Mouse (Mus musculus) cerebral cortex, adult 2 months (tissue): Measurements from ENCODE around the gene Trub2.

Experiments
- WGBS: fragments of 180-500 bp; shearing (Covaris S2); methylation state at CpG from one replicate; pipeline ENCODE4 v1.1.7; 2018; 5-methylcytosine and 5-hydroxymethylcytosine counted together

The Trub2 gene

GRCm38 (mm10) chr2:29718581-29718980, 69.7 kb downstream of the Trub2 start:
- WGBS: 82% methylated on average over 5 of the region's 5 CpGs

DNA sequence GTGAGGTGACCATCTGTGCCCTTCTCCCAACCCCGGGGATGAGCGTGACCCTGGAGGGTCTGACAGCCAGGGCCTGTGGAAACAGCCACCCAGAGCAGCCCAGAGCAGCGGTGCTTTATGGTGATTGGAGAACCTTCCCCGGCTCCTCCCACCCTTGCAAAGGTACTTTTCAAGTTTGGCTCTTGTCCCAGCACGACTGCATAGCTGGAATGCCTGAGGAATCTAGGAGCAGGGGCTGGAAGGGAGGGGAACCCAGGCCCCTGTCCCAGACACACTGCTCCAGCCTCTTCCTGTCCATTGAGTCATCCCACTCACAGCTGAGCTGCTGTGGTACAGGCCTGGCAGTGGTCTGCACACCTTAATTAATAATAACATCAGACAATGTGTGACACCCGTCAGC, 71.6 kb downstream of the Trub2 start:
- 38% methylated on average over 6 of the region's 6 CpGs for WGBS

DNA sequence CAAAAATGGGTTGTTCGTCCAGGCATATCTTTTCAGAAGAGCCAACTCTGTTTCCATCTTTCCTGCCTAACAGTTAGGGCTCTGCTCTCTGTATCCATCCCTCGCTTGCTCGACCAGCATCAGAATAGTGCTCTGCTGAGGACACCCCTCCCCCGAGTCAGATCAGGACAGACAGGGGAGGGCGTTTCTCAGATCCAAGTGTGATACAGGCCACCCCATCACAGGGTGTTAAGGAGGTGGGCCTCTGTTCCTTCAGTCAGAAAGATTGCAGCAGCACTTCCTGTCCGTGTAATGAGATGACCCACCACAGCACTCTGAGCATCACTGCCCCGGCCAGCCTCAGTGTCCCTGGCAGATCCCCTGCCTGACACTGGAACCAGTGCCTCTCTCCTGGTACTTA, 72.2 kb downstream of the Trub2 start:
- WGBS: 48% methylated on average over 7 of the region's 7 CpGs

GRCm38 (mm10) chr2:29714127-29714526, 74.2 kb downstream of the Trub2 start:
- WGBS: 58% methylated on average over 5 of the region's 5 CpGs

DNA sequence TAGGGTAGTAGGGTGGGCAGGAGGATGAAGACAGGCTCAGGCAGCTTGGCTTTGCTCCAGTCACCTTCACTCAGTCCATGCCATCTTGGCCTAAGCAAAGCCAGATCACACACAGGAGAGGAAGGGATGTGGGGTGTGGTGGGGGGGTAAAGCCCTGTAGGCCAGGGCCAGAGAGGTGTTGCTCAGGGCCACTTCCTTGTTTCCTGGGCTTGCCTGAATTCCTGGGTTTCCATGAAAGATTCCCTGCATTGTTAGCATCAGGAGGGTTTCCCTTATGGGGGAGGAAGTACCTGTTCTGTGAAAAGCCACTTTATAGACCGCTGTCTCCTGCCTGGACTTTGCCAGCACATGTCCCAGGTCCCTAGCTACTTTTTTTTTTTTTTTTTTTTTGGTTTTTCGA, 74.8 kb downstream of the Trub2 start:
- WGBS: 73% methylated on average over 2 of the region's 2 CpGs

GRCm38 (mm10) chr2:29711877-29712276, 76.4 kb downstream of the Trub2 start:
- WGBS: 65% methylated on average over 5 of the region's 5 CpGs
